Mouse (Mus musculus) E14TG2a.4 (cell line): ENCODE measurements around the gene L3mbtl4.

Experiments used
- CTCF ChIP-seq: conservative IDR thresholded peaks from 2 replicates; pipeline ENCODE4 v1.5.1; 2014; ENCODE audit warnings: low read length
- NANOG ChIP-seq: IDR thresholded peaks from 2 replicates; pipeline ENCODE4 v1.6.1; 2014; ENCODE audit warnings: borderline replicate concordance, low read length, mixed read lengths
- POU5F1 ChIP-seq: IDR thresholded peaks from 2 replicates; pipeline ENCODE4 v1.6.1; 2014; ENCODE audit warnings: low read length, borderline replicate concordance

DNA sequence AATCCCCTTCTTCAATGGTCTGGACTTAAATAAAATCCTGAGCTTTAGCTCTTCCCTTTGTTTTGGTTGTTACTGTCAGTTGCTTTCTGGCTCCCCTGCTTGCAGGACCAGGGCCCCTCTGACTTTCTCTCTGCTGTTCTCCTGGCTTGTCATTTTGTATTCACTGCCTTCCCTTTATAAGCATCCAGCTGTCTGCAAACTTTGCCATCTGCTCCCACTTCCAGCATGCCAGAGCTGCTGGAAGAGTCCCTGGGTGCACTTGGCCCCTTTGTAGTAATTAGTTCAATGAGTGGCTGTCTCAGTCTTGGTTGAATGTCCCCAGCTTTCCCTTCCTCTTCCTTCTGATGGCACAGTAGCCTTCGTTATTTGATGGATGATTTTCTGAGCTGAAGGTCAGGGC is 132.4 kb downstream of the L3mbtl4 start:
- TF ChIP-seq CTCF: no peak
- TF ChIP-seq NANOG: no peak
- no peak for TF ChIP-seq POU5F1
